Mouse (Mus musculus): ENCODE measurements around the gene Lpar1.

- TF ChIP-seq POLR2A (IDR thresholded peaks at IDR 0.05; ENCODE audit: low read depth, low read length) (no peak), CTCF (conservative IDR thresholded peaks at IDR 0.05; ENCODE audit: insufficient read depth, insufficient read length, low read depth, low read length) (no peak)
Measured at GRCm38 (mm10) chr4:58545888-58546432, 7.7 kb downstream of the Lpar1 start.

Measured in kidney, adult 2 months (tissue).